Mouse (Mus musculus) forebrain, embryonic 11.5 days (tissue): ENCODE measurements around the gene Wdr82. TPM values are rescaled to one million over a fixed set of nuclear protein-coding genes. Genes with fewer than 3 reads are reported as not detected.

Source experiments
- ATAC-seq: fragments of 200-750 bp; cut with Nextera tagmentation; replicated peaks from 2 replicates; pipeline ENCODE4 v1.8.0; 2017; ENCODE audit warnings: moderate TSS enrichment; ENCODE audit not compliant: low FRiP score
- DNase-seq: peaks from one replicate; pipeline ENCODE4 v3.0.0-alpha.2; 2017; ENCODE audit warnings: low spot score
- H3K27ac ChIP-seq: fragments of 300-500 bp; sonication (generic); 2 replicates; pipeline ENCODE4 v1.5.1; 2014; ENCODE audit warnings: low read depth, low read length
- H3K27me3 ChIP-seq: fragments of 300-500 bp; sonication (generic); 2 replicates; pipeline ENCODE4 v1.6.1; 2014; ENCODE audit warnings: mild to moderate bottlenecking, low read length, mixed read lengths; ENCODE audit not compliant: control insufficient read depth, insufficient read depth
- H3K36me3 ChIP-seq: fragments of 300-500 bp; sonication (generic); 2 replicates; pipeline ENCODE4 v1.6.1; 2014; ENCODE audit warnings: mild to moderate bottlenecking, low read length, moderate library complexity, mixed read lengths; ENCODE audit not compliant: control insufficient read depth, insufficient read depth
- H3K4me1 ChIP-seq: fragments of 300-500 bp; sonication (generic); replicated peaks from 2 replicates; pipeline ENCODE4 v1.6.1; 2014; ENCODE audit warnings: low read length, mixed read lengths; ENCODE audit not compliant: control insufficient read depth, insufficient read depth
- H3K4me2 ChIP-seq: fragments of 300-500 bp; sonication (generic); 2 replicates; pipeline ENCODE4 v1.6.1; 2014; ENCODE audit warnings: low read depth, mild to moderate bottlenecking, low read length, moderate library complexity, mixed read lengths; ENCODE audit not compliant: severe bottlenecking
- H3K4me3 ChIP-seq: fragments of 300-500 bp; sonication (generic); 2 replicates; pipeline ENCODE4 v1.5.1; 2014; ENCODE audit warnings: low read depth, low read length
- H3K9ac ChIP-seq: fragments of 300-500 bp; sonication (generic); 2 replicates; pipeline ENCODE4 v1.6.1; 2014; ENCODE audit warnings: low read length
- H3K9me3 ChIP-seq: fragments of 300-500 bp; sonication (generic); 2 replicates; pipeline ENCODE4 v1.6.1; 2016; ENCODE audit warnings: low read length, mixed read lengths; ENCODE audit not compliant: control insufficient read depth
- WGBS: fragments of 180-500 bp; shearing (Covaris S2); extraction: QIAGEN DNeasy Blood & Tissue Kit; methylation state at CpG from one replicate; pipeline ENCODE4 v1.1.7; 2014; 5-methylcytosine and 5-hydroxymethylcytosine counted together
- polyA plus RNA-seq: library from polyadenylated mRNA; unstranded; fragments of >200 nt; fragmentation: Nextera tagmentation; extraction: Ambion mirVana; gene quantifications from 2 replicates; pipeline ENCODE4 v1.2.1, GENCODE M21; 2014

Gene Wdr82
- polyA plus RNA-seq, 1 experiment from 2014 or later = 34.6 TPM

DNA sequence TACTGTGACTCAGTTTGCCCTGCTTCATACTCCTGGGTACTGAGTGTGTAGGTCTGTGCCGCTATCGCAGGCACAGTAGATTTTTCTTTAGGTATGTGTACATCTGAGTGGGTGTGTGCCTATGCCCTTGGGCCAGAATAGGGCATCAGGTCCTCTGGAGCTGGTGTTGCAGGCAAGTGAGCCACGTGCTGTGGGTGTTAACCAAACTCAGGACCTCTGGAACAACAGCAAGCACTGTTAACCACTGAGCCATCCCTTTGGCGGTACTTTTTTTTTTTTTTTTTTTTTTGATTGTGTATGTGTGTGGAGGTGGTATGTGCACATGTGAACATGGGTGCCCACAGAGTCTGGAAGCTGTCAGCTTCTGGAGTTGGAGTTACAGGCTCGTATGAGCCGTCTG, 7.1 kb downstream of the Wdr82 start:
- WGBS = 95% methylated on average over 6 of the region's 6 CpGs
- Histone ChIP-seq H3K4me2 (no peak overlapping the region), H3K27ac (no peak overlapping the region), H3K4me1 (peaks cover 6% of the 10 kb centered on the region; the same call in 1 of the 2 replicates), H3K9me3 (no peaks in the 10 kb centered on the region), H3K9ac (no peak overlapping the region), H3K4me3 (no peak overlapping the region), H3K36me3 (peaks cover 13% of the 10 kb centered on the region; the same call in 1 of the 2 replicates), H3K27me3 (no peaks in the 10 kb centered on the region)
- DNase-seq = no peak
- no peak for ATAC-seq

DNA sequence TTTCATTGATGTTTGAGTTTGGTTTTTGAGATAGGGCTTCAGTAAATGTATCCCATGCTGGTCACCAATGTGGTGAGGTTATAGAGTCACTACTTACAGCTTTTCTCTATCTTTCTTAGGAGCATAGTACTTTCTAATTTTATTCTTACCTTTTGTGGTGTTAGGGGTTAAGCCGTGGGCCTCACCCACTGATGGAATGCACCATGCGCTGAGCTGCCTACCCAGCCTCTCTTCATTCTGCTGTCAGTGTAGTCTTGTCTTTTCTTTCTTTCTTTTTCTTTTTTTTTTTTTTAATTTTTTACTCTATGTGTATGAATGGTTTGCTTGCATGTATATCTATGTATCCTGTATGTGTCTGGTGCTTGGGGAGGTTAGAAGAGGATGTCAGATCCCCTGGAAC, 8.7 kb downstream of the Wdr82 start:
- H3K36me3 ChIP-seq = peaks cover 18% of the 10 kb centered on the region
- 89% methylated on average over 2 of the region's 2 CpGs for WGBS
- H3K4me3 ChIP-seq = no peak overlapping the region
- no peak overlapping the region for H3K27ac ChIP-seq
- no peaks in the 10 kb centered on the region for H3K9me3 ChIP-seq
- no peaks in the 10 kb centered on the region for H3K4me1 ChIP-seq
- ATAC-seq (no peak), DNase-seq (no peak)
- H3K27me3 ChIP-seq = no peaks in the 10 kb centered on the region
- no peak overlapping the region for H3K4me2 ChIP-seq
- H3K9ac ChIP-seq = no peak overlapping the region

GRCm38 (mm10) chr9:106179964-106180363, 9.2 kb downstream of the Wdr82 start:
- Histone ChIP-seq H3K4me1 (no peaks in the 10 kb centered on the region), H3K9ac (no peak overlapping the region), H3K4me3 (no peak overlapping the region), H3K27ac (no peak overlapping the region), H3K9me3 (no peaks in the 10 kb centered on the region), H3K36me3 (peaks cover 22% of the 10 kb centered on the region), H3K27me3 (no peaks in the 10 kb centered on the region), H3K4me2 (no peak overlapping the region)
- WGBS = 90% methylated on average over 3 of the region's 3 CpGs
- ATAC-seq (no peak), DNase-seq (no peak)

DNA sequence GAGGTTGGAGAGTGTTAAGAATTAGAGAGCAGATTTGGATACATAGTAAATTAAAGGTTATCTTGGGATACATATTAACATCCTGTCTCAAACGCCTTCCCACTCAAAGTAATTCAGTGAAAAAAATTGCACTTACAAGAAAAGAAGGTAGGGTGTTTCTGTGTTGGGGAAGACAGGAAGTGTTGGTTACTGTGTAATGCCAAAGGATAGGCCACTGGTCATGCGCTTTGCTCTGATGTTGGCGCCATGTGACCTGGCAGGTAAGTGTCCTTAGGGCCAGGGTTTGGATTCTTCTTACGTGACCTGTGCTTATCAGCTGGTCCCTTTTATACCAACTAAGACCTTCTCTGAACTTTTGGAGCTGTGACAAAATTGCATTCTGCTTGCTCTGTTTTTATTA, 11.4 kb downstream of the Wdr82 start:
- DNase-seq = no peak
- WGBS = 94% methylated on average over 4 of the region's 4 CpGs
- Histone ChIP-seq H3K27ac (no peak overlapping the region), H3K4me2 (no peak overlapping the region), H3K4me1 (no peaks in the 10 kb centered on the region), H3K27me3 (no peaks in the 10 kb centered on the region), H3K36me3 (peaks cover 37% of the 10 kb centered on the region), H3K9ac (no peak overlapping the region), H3K4me3 (no peak overlapping the region), H3K9me3 (no peaks in the 10 kb centered on the region)
- no peak for ATAC-seq

GRCm38 (mm10) chr9:106183996-106184395, 13.3 kb downstream of the Wdr82 start:
- H3K36me3 ChIP-seq = peaks cover 45% of the 10 kb centered on the region

GRCm38 (mm10) chr9:106191355-106191754, 20.6 kb downstream of the Wdr82 start:
- peaks cover 32% of the 10 kb centered on the region; the same call in 1 of the 2 replicates for H3K36me3 ChIP-seq
- no peak overlapping the region for H3K27ac ChIP-seq
- WGBS = 95% methylated on average over 1 of the region's 1 CpGs
- H3K4me3 ChIP-seq = no peak overlapping the region
- no peak overlapping the region for H3K9ac ChIP-seq
- H3K4me1 ChIP-seq = no peaks in the 10 kb centered on the region
- H3K9me3 ChIP-seq = no peaks in the 10 kb centered on the region
- DNase-seq (no peak), ATAC-seq (no peak)
- H3K4me2 ChIP-seq = no peak overlapping the region
- no peaks in the 10 kb centered on the region for H3K27me3 ChIP-seq

More at GRCm38 (mm10) chr9:106183996-106184395, 13.3 kb downstream of the Wdr82 start:
- H3K9me3 ChIP-seq = no peaks in the 10 kb centered on the region
- H3K27me3 ChIP-seq = no peaks in the 10 kb centered on the region
- 93% methylated on average over 5 of the region's 5 CpGs for WGBS
- ATAC-seq = no peak
- H3K9ac ChIP-seq = no peak overlapping the region
- no peak for DNase-seq
- no peak overlapping the region for H3K4me3 ChIP-seq
- H3K4me2 ChIP-seq = no peak overlapping the region
- H3K4me1 ChIP-seq = no peaks in the 10 kb centered on the region
- no peak overlapping the region for H3K27ac ChIP-seq

GRCm38 (mm10) chr9:106192024-106192423, 21.3 kb downstream of the Wdr82 start:
- 91% methylated on average over 8 of the region's 8 CpGs for WGBS
- no peak for ATAC-seq
- no peak overlapping the region for H3K4me3 ChIP-seq

DNA sequence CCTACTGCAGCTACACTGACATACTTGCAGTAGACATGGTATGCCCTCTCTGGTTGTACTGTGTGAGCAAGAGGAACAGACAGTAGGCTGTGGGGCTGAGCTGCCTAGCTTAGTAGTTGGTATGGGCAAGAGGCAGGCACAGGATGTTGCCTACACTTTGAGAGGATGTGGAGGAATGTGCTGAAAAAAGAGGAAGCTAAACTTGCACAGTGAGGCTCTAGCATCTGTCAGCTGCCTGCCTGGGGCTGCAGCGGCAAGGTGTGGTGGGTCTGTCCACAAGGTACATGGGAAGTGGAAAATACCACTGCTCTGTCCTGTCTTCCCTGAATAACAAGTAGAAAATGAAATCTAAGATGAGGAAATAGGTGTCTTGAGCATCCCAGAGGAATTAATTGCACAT, 22.3 kb downstream of the Wdr82 start:
- no peaks in the 10 kb centered on the region for H3K4me1 ChIP-seq
- no peaks in the 10 kb centered on the region for H3K9me3 ChIP-seq
- no peak for ATAC-seq
- H3K9ac ChIP-seq = no peak overlapping the region
- no peak for DNase-seq
- H3K27ac ChIP-seq = no peak overlapping the region
- 88% methylated on average over 1 of the region's 1 CpGs for WGBS
- no peaks in the 10 kb centered on the region for H3K27me3 ChIP-seq
- H3K36me3 ChIP-seq = peaks cover 22% of the 10 kb centered on the region; the same call in 1 of the 2 replicates
- no peak overlapping the region for H3K4me3 ChIP-seq
- no peak overlapping the region for H3K4me2 ChIP-seq

More at GRCm38 (mm10) chr9:106192024-106192423, 21.3 kb downstream of the Wdr82 start:
- Histone ChIP-seq H3K4me1 (no peaks in the 10 kb centered on the region), H3K27me3 (no peaks in the 10 kb centered on the region), H3K9ac (no peak overlapping the region), H3K9me3 (no peaks in the 10 kb centered on the region), H3K4me2 (no peak overlapping the region), H3K36me3 (peaks cover 26% of the 10 kb centered on the region; the same call in 1 of the 2 replicates), H3K27ac (no peak overlapping the region)
- no peak for DNase-seq
